Mouse (Mus musculus) liver, adult 2 months (tissue): ENCODE data around the gene N4bp2l2.

Experiments
- CTCF ChIP-seq: fragments of 200-500 bp; IDR thresholded peaks from 2 replicates; pipeline ENCODE4 v1.5.1; 2011; ENCODE audit warnings: low read depth, low read length, control low read depth
- POLR2A ChIP-seq: fragments of 200-500 bp; IDR thresholded peaks from 2 replicates; pipeline ENCODE4 v1.6.1; 2011; ENCODE audit warnings: low read length, control low read depth; ENCODE audit not compliant: insufficient read depth; ENCODE audit errors: extremely low read depth

- TF ChIP-seq CTCF (no peak), POLR2A (no peak)
Measured at GRCm38 (mm10) chr5:150668731-150669130, 2.7 kb upstream of the N4bp2l2 start.
